ENCODE assay signal across 17 mouse cellular contexts in the genomic region with DNA sequence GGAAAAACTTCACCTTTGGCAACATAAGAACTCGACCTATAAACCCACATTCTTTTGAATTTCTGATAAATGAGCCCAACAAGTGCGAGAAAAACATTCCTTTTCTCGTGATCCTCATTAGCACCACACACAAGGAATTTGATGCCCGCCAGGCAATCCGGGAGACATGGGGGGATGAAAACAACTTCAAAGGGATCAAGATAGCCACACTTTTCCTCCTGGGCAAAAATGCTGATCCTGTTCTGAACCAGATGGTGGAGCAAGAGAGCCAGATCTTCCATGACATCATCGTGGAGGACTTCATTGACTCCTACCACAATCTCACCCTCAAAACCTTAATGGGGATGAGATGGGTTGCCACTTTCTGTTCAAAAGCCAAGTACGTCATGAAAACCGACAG.
DNase-seq lines count a peak whose midpoint lies in the region; ATAC-seq and TF ChIP-seq lines count a peak whose summit lies in the region.
"Had no signal": no experiment of that assay in that cellular context is flagged by ENCODE, and none has a peak within 500 bp of the region (broad histone marks: within the 10 kb centered on the region; RNA-seq: fewer than 3 reads in every experiment).

No protein-coding gene starts in this region.

- no peaks in the 10 kb centered on the region for H3K9me3 ChIP-seq in liver, embryonic 12.5 days (replicated peaks)
- no peaks in the 10 kb centered on the region for H3K9me3 ChIP-seq in forebrain, embryonic 12.5 days
- H3K9me3 ChIP-seq: heart, embryonic 12.5 days; neural tube, embryonic 15.5 days had no signal

- peaks cover 33% of the 10 kb centered on the region for H3K36me3 ChIP-seq in liver, adult 2 months (ENCODE audit: control insufficient read depth, insufficient read depth, low read length)
- no peaks in the 10 kb centered on the region for H3K36me3 ChIP-seq in liver, embryonic 12.5 days
- H3K36me3 ChIP-seq in forebrain, embryonic 12.5 days (replicated peaks): peaks cover 4% of the 10 kb centered on the region; the same call in 1 of the 2 replicates
- H3K36me3 ChIP-seq: heart, embryonic 12.5 days had no signal

- H3K4me3 ChIP-seq in liver, adult 2 months (ENCODE audit: insufficient read depth, low read depth, low read length): no peak overlapping the region
- no peak overlapping the region for H3K4me3 ChIP-seq in liver, embryonic 12.5 days
- no peak overlapping the region for H3K4me3 ChIP-seq in forebrain, embryonic 12.5 days (replicated peaks)
- H3K4me3 ChIP-seq: heart, embryonic 12.5 days; neural tube, embryonic 15.5 days had no signal

- ATAC-seq in liver, embryonic 12.5 days: no peak
- ATAC-seq in forebrain, embryonic 12.5 days (ENCODE audit: low FRiP score): no peak
- ATAC-seq: forebrain, embryonic 16.5 days had no signal

- H3K27ac ChIP-seq in liver, adult 2 months (replicated peaks; ENCODE audit: insufficient read depth, low read depth, low read length): no peak overlapping the region
- no peak overlapping the region for H3K27ac ChIP-seq in liver, embryonic 12.5 days
- H3K27ac ChIP-seq in forebrain, embryonic 12.5 days: no peak overlapping the region
- H3K27ac ChIP-seq: liver, embryonic 14.5 days; neural tube, embryonic 15.5 days had no signal

- no peaks in the 10 kb centered on the region for H3K4me1 ChIP-seq in liver, adult 2 months (ENCODE audit: control insufficient read depth, insufficient read depth, low read length)
- H3K4me1 ChIP-seq in liver, embryonic 12.5 days: no peaks in the 10 kb centered on the region
- H3K4me1 ChIP-seq in forebrain, embryonic 12.5 days: no peaks in the 10 kb centered on the region
- H3K4me1 ChIP-seq: heart, embryonic 12.5 days; neural tube, embryonic 15.5 days had no signal

- no peaks in the 10 kb centered on the region for H3K27me3 ChIP-seq in liver, adult 2 months (ENCODE audit: control insufficient read depth, insufficient read depth, low read length)
- H3K27me3 ChIP-seq in liver, embryonic 12.5 days (replicated peaks): no peaks in the 10 kb centered on the region
- H3K27me3 ChIP-seq in forebrain, embryonic 12.5 days: no peaks in the 10 kb centered on the region
- H3K27me3 ChIP-seq: heart, embryonic 12.5 days; neural tube, embryonic 15.5 days had no signal

- TF ChIP-seq CTCF in liver, adult 2 months (IDR thresholded peaks at IDR 0.05; ENCODE audit: low read depth, low read length): 0 out of 2 replicates have a peak, but pooled peaks have one; percentile 2

- TF ChIP-seq POLR2A in liver, adult 2 months (IDR thresholded peaks at IDR 0.05; ENCODE audit: extremely low read depth, insufficient read depth, low read length): no peak

- no peak overlapping the region for H3K4me2 ChIP-seq in liver, embryonic 12.5 days
- H3K4me2 ChIP-seq in forebrain, embryonic 12.5 days: no peak overlapping the region
- H3K4me2 ChIP-seq: heart, embryonic 12.5 days; neural tube, embryonic 15.5 days had no signal

- H3K9ac ChIP-seq in liver, adult 2 months (ENCODE audit: low read depth, low read length): no peak overlapping the region
- H3K9ac ChIP-seq in liver, embryonic 12.5 days: no peak overlapping the region
- H3K9ac ChIP-seq in forebrain, embryonic 12.5 days: no peak overlapping the region
- H3K9ac ChIP-seq: heart, embryonic 12.5 days; liver, embryonic 14.5 days; neural tube, embryonic 15.5 days had no signal

- no peaks in the 10 kb centered on the region for H3K79me2 ChIP-seq in liver, adult 2 months (ENCODE audit: control insufficient read depth, insufficient read depth, low read length)

- DNase-seq in adrenal gland, postnatal 10 days: peak; percentile 10
- DNase-seq in adrenal gland, postnatal 25 days: no peak
- peak; percentile 26 for DNase-seq in liver, adult 2 months (ENCODE audit: extremely low read depth, low read depth, low spot score)
- DNase-seq in NIH3T3 (ENCODE audit: low read depth) (peak; percentile 18), liver (no peak)
- DNase-seq in induced T-regulatory cell, adult 2 months (ENCODE audit: low read depth): peak; percentile 4
- DNase-seq: B cell, adult 2 months; cerebellum, adult 9-10 months; embryo, embryonic 11 days; gastrocnemius, postnatal 14 days; kidney, adult 18-20 months had no signal

- 81% methylated on average over 8 of the region's 8 CpGs for WGBS in liver, adult 2 months
- 46% methylated on average over 8 of the region's 8 CpGs for WGBS in liver, embryonic 12.5 days (ENCODE audit: insufficient replicate concordance)
- WGBS in forebrain, embryonic 12.5 days: 70% methylated on average over 8 of the region's 8 CpGs

Comparison
In these comparisons a context has a peak if more than half of its experiments do, and no peak if none do; other contexts are left out.
1. DNase-seq: peak in adrenal gland, postnatal 10 days (single experiment), liver, adult 2 months (single experiment), NIH3T3 (single experiment) and induced T-regulatory cell, adult 2 months (single experiment); none in adrenal gland, postnatal 25 days (single experiment) and liver (single experiment).